ENCODE assay signal across 9 mouse cellular contexts in genomic region chr17:28524009-28524695, GRCm38 (mm10). TPM values are rescaled to one million over a fixed set of nuclear protein-coding genes. Genes with fewer than 3 reads are reported as not detected.
A peak's percentile ranks its signal among the peaks of the same experiment; 100 is the strongest.
DNase-seq lines count a peak whose midpoint lies in the region; ATAC-seq and TF ChIP-seq lines count a peak whose summit lies in the region.
"Had no signal": no experiment of that assay in that cellular context is flagged by ENCODE, and none has a peak within 500 bp of the region (broad histone marks: within the 10 kb centered on the region; RNA-seq: fewer than 3 reads in every experiment).

No protein-coding gene starts in this region.

- ATAC-seq in neural tube, embryonic 12.5 days (ENCODE audit: low FRiP score, low read depth) = no peak
- no peak for ATAC-seq in liver, embryonic 13.5 days (ENCODE audit: low read depth)

- TF ChIP-seq CTCF in gastrocnemius, adult 2 months (IDR thresholded peaks at IDR 0.05) = no peak

- no peaks in the 10 kb centered on the region for H3K9me3 ChIP-seq in neural tube, embryonic 12.5 days
- H3K9me3 ChIP-seq in liver, embryonic 13.5 days (replicated peaks) = no peaks in the 10 kb centered on the region
- H3K9me3 ChIP-seq: G1E had no signal

- peak overlapping the region; percentile 96; the same call in 1 of the 2 replicates for H3K4me2 ChIP-seq in neural tube, embryonic 12.5 days (replicated peaks)
- peak overlapping the region; percentile 73 for H3K4me2 ChIP-seq in liver, embryonic 13.5 days

- intact Hi-C loops in gastrocnemius, adult 2 months (cut with DNase I) = loop anchor here (10.0 kb wide), 1 partner anchor 289 kb away; the partner anchor contains the start of gene Ppard

- H3K9ac ChIP-seq in neural tube, embryonic 12.5 days = no peak overlapping the region
- H3K9ac ChIP-seq in liver, embryonic 13.5 days = no peak overlapping the region

- WGBS in neural tube, embryonic 12.5 days = 87% methylated on average over 23 of the region's 23 CpGs
- 59% methylated on average over 23 of the region's 23 CpGs for WGBS in liver, embryonic 13.5 days (ENCODE audit: insufficient replicate concordance)

- peak overlapping the region; percentile 99 for H3K27ac ChIP-seq in gastrocnemius, adult 2 months
- no peak overlapping the region for H3K27ac ChIP-seq in neural tube, embryonic 12.5 days
- no peak overlapping the region for H3K27ac ChIP-seq in liver, embryonic 13.5 days

- H3K36me3 ChIP-seq in neural tube, embryonic 12.5 days = no peaks in the 10 kb centered on the region
- no peaks in the 10 kb centered on the region for H3K36me3 ChIP-seq in liver, embryonic 13.5 days

- peaks cover 7% of the 10 kb centered on the region for H3K4me1 ChIP-seq in neural tube, embryonic 12.5 days
- H3K4me1 ChIP-seq in liver, embryonic 13.5 days (replicated peaks) = peaks cover 36% of the 10 kb centered on the region

- peak; percentile 38 for DNase-seq in gastrocnemius, adult 2 months
- no peak for DNase-seq in gastrocnemius, postnatal 4 days (ENCODE audit: low spot score in 2 of 2)
- DNase-seq in neural tube, embryonic 10.5 days (ENCODE audit: extremely low spot score, low spot score) = no peak
- DNase-seq in liver, embryonic 13.5 days = no peak
- peak; percentile 61 to 70 for DNase-seq in thymus, postnatal 36 days
- no peak for DNase-seq in adrenal gland, postnatal 10 days
- DNase-seq in gastrocnemius, postnatal 10 days = no peak

- H3K27me3 ChIP-seq in neural tube, embryonic 12.5 days (replicated peaks) = peaks cover 28% of the 10 kb centered on the region
- peaks cover 42% of the 10 kb centered on the region for H3K27me3 ChIP-seq in liver, embryonic 13.5 days

- peak overlapping the region; percentile 76 for H3K4me3 ChIP-seq in gastrocnemius, adult 2 months
- H3K4me3 ChIP-seq in neural tube, embryonic 12.5 days = no peak overlapping the region
- H3K4me3 ChIP-seq in liver, embryonic 13.5 days (replicated peaks) = peak overlapping the region; percentile 60; the same call in 1 of the 2 replicates

RNA-seq across cellular contexts. Expression of gene Armc12, which starts 6.5 kb away (rescaled TPM):
- not detected for total RNA-seq in gastrocnemius, adult 2 months (2021)
- not detected for total RNA-seq in gastrocnemius, postnatal 4 days (2021)
- polyA plus RNA-seq in neural tube, embryonic 12.5 days (2016; fragmentation: Nextera tagmentation; extraction: Ambion mirVana) = not detected in 2 replicates
- polyA plus RNA-seq in liver, embryonic 13.5 days (2015; fragmentation: Nextera tagmentation; extraction: Ambion mirVana) = not detected in 2 replicates
- not detected for total RNA-seq in adrenal gland, postnatal 10 days (2021)
- not detected for total RNA-seq in gastrocnemius, postnatal 10 days (2021)
- total RNA-seq: G1E had no signal
- polyA plus RNA-seq: G1E had no signal

RNA-seq across cellular contexts. Expression of gene Fkbp5, which starts 6.8 kb away (rescaled TPM):
- 100 to 1,000 TPM; 106 to 153 TPM for total RNA-seq in gastrocnemius, adult 2 months (2021)
- total RNA-seq in gastrocnemius, postnatal 4 days (2021) = 10 to 100 TPM; 11.5 to 12.0 TPM
- 34.1 and 35.1 TPM in 2 replicates for polyA plus RNA-seq in neural tube, embryonic 12.5 days (2016; fragmentation: Nextera tagmentation; extraction: Ambion mirVana)
- polyA plus RNA-seq in liver, embryonic 13.5 days (2015; fragmentation: Nextera tagmentation; extraction: Ambion mirVana) = 10.8 and 12.0 TPM in 2 replicates
- total RNA-seq in adrenal gland, postnatal 10 days (2021) = 10 to 100 TPM; 55.4 to 95.1 TPM
- 10 to 100 TPM in 1 of 2 experiments, 1 to 10 TPM in 1; 6.0 to 14.4 TPM for total RNA-seq in gastrocnemius, postnatal 10 days (2021)

RNA-seq across cellular contexts. Expression of gene Clpsl2, which starts 25.1 kb away (rescaled TPM):
- not detected for total RNA-seq in gastrocnemius, adult 2 months (2021)
- total RNA-seq in gastrocnemius, postnatal 4 days (2021) = not detected
- polyA plus RNA-seq in neural tube, embryonic 12.5 days (2016; fragmentation: Nextera tagmentation; extraction: Ambion mirVana) = not detected in 2 replicates
- not detected in 2 replicates for polyA plus RNA-seq in liver, embryonic 13.5 days (2015; fragmentation: Nextera tagmentation; extraction: Ambion mirVana)
- not detected for total RNA-seq in adrenal gland, postnatal 10 days (2021)
- not detected for total RNA-seq in gastrocnemius, postnatal 10 days (2021)
- total RNA-seq: G1E had no signal
- polyA plus RNA-seq: G1E had no signal

RNA-seq across cellular contexts. Expression of gene Clps, which starts 36.4 kb away (rescaled TPM):
- not detected for total RNA-seq in gastrocnemius, adult 2 months (2021)
- not detected for total RNA-seq in gastrocnemius, postnatal 4 days (2021)
- polyA plus RNA-seq in neural tube, embryonic 12.5 days (2016; fragmentation: Nextera tagmentation; extraction: Ambion mirVana) = not detected in 2 replicates
- 3.2 and 3.4 TPM in 2 replicates for polyA plus RNA-seq in liver, embryonic 13.5 days (2015; fragmentation: Nextera tagmentation; extraction: Ambion mirVana)
- not detected for total RNA-seq in adrenal gland, postnatal 10 days (2021)
- not detected for total RNA-seq in gastrocnemius, postnatal 10 days (2021)
- total RNA-seq: G1E had no signal
- polyA plus RNA-seq: G1E had no signal

RNA-seq across cellular contexts. Expression of gene Lhfpl5, which starts 51.3 kb away (rescaled TPM):
- total RNA-seq in gastrocnemius, adult 2 months (2021) = not detected
- not detected for total RNA-seq in gastrocnemius, postnatal 4 days (2021)
- 3.5 and 3.9 TPM in 2 replicates for polyA plus RNA-seq in neural tube, embryonic 12.5 days (2016; fragmentation: Nextera tagmentation; extraction: Ambion mirVana)
- polyA plus RNA-seq in liver, embryonic 13.5 days (2015; fragmentation: Nextera tagmentation; extraction: Ambion mirVana) = 0.17 TPM in 1 of 2 replicates, not detected in the other
- total RNA-seq in adrenal gland, postnatal 10 days (2021) = 1 to 10 TPM; 1.5 to 1.7 TPM
- not detected for total RNA-seq in gastrocnemius, postnatal 10 days (2021)
- total RNA-seq: G1E had no signal
- polyA plus RNA-seq: G1E had no signal

Comparison
In these comparisons a context has a peak if more than half of its experiments do, and no peak if none do; other contexts are left out.
1. DNase-seq: peak in gastrocnemius, adult 2 months (single experiment) and thymus, postnatal 36 days (2 of 2); none in gastrocnemius, postnatal 4 days (0 of 2), neural tube, embryonic 10.5 days (single experiment), liver, embryonic 13.5 days (single experiment), adrenal gland, postnatal 10 days (single experiment) and gastrocnemius, postnatal 10 days (single experiment).